Mouse (Mus musculus) right cerebral cortex, postnatal 4 days (tissue): ENCODE data around the gene Vmn2r94.

ENCODE experiments used
- DNase-seq: peaks from one replicate; pipeline ENCODE4 v3.0.0-alpha.2; 2022

Vmn2r94 gene

GRCm38 (mm10) chr17:18277656-18278055, at the start of gene Vmn2r94:
Gene Vmn2r94, minus strand, starts transcription at chr17:18277756.
- no peak for DNase-seq

- no peak for DNase-seq
Measured at GRCm38 (mm10) chr17:18323031-18323430, 45.5 kb upstream of the Vmn2r94 start.

GRCm38 (mm10) chr17:18297799-18298198, 20.2 kb upstream of the Vmn2r94 start, which contains the start of gene Vmn2r93:
Gene Vmn2r93, plus strand, starts transcription at chr17:18298099.
- DNase-seq = no peak

GRCm38 (mm10) chr17:18236931-18237330, 40.6 kb downstream of the Vmn2r94 start:
- no peak for DNase-seq

GRCm38 (mm10) chr17:18231996-18232395, 45.6 kb downstream of the Vmn2r94 start:
- DNase-seq = no peak

GRCm38 (mm10) chr17:18221300-18221699, 56.3 kb downstream of the Vmn2r94 start:
- DNase-seq = no peak
